9 mouse cellular contexts compared by ENCODE assay signal in genomic region chr7:24441785-24442184, GRCm38 (mm10). TPM values are rescaled to one million over a fixed set of nuclear protein-coding genes. Genes with fewer than 3 reads are reported as not detected.
DNase-seq lines count a peak whose midpoint lies in the region; ATAC-seq and TF ChIP-seq lines count a peak whose summit lies in the region.
"Had no signal": no experiment of that assay in that cellular context is flagged by ENCODE, and none has a peak within 500 bp of the region (broad histone marks: within the 10 kb centered on the region; RNA-seq: fewer than 3 reads in every experiment).

No protein-coding gene starts in this region.

- no peak for ATAC-seq in forebrain, embryonic 14.5 days
- no peak for ATAC-seq in forebrain, embryonic 16.5 days
- peak; percentile 96 for ATAC-seq in CD4-positive, CD25-positive, alpha-beta regulatory T cell, adult 4 months
- ATAC-seq in stomach, postnatal 0 days (ENCODE audit: low FRiP score, low TSS enrichment), result peak; percentile 83

- H3K4me3 ChIP-seq in forebrain, embryonic 14.5 days (ENCODE audit: low read depth, low read length), result no peak overlapping the region
- no peak overlapping the region for H3K4me3 ChIP-seq in forebrain, embryonic 16.5 days (replicated peaks; ENCODE audit: low read length)
- H3K4me3 ChIP-seq in stomach, postnatal 0 days (ENCODE audit: low read depth, low read length), result no peak overlapping the region
- H3K4me3 ChIP-seq: limb, embryonic 12.5 days had no signal

- peak; percentile 34 for DNase-seq in forebrain, embryonic 14.5 days (ENCODE audit: low spot score)
- peak; percentile 87 for DNase-seq in brain, adult 2 months (ENCODE audit: low read depth, low spot score)
- peak; percentile 61 for DNase-seq in gastrocnemius, postnatal 10 days
- peak; percentile 73 for DNase-seq in kidney, postnatal 14 days
- peak; percentile 87 for DNase-seq in lung, postnatal 36 days
- DNase-seq in stomach, postnatal 0 days (ENCODE audit: low spot score), result peak; percentile 85

- H3K27me3 ChIP-seq in forebrain, embryonic 14.5 days (replicated peaks; ENCODE audit: control insufficient read depth, insufficient read depth, low read length), result no peaks in the 10 kb centered on the region
- no peaks in the 10 kb centered on the region for H3K27me3 ChIP-seq in forebrain, embryonic 16.5 days (replicated peaks; ENCODE audit: control insufficient read depth, insufficient read depth, low read length)
- no peaks in the 10 kb centered on the region for H3K27me3 ChIP-seq in stomach, postnatal 0 days (ENCODE audit: control insufficient read depth, insufficient read depth, low read length)

- H3K27ac ChIP-seq in forebrain, embryonic 14.5 days (ENCODE audit: low read depth, low read length), result no peak overlapping the region
- no peak overlapping the region for H3K27ac ChIP-seq in forebrain, embryonic 16.5 days (ENCODE audit: low read length)
- no peak overlapping the region for H3K27ac ChIP-seq in stomach, postnatal 0 days (replicated peaks)
- H3K27ac ChIP-seq: limb, embryonic 12.5 days had no signal

- no peak overlapping the region for H3K9ac ChIP-seq in forebrain, embryonic 14.5 days (ENCODE audit: low read length)
- no peak overlapping the region for H3K9ac ChIP-seq in forebrain, embryonic 16.5 days (replicated peaks; ENCODE audit: low read depth, low read length)
- H3K9ac ChIP-seq in stomach, postnatal 0 days (ENCODE audit: low read length), result no peak overlapping the region
- H3K9ac ChIP-seq: limb, embryonic 12.5 days had no signal

- H3K36me3 ChIP-seq in forebrain, embryonic 14.5 days (ENCODE audit: control insufficient read depth, insufficient read depth, low read length), result no peaks in the 10 kb centered on the region
- H3K36me3 ChIP-seq in forebrain, embryonic 16.5 days (ENCODE audit: control insufficient read depth, insufficient read depth), result no peaks in the 10 kb centered on the region
- H3K36me3 ChIP-seq in stomach, postnatal 0 days (ENCODE audit: control insufficient read depth, insufficient read depth, low read length), result no peaks in the 10 kb centered on the region
- H3K36me3 ChIP-seq: limb, embryonic 12.5 days had no signal

- no peak overlapping the region for H3K4me2 ChIP-seq in forebrain, embryonic 14.5 days (ENCODE audit: low read length)
- H3K4me2 ChIP-seq in forebrain, embryonic 16.5 days (ENCODE audit: low read length), result no peak overlapping the region
- H3K4me2 ChIP-seq in stomach, postnatal 0 days (replicated peaks; ENCODE audit: low read depth), result no peak overlapping the region
- H3K4me2 ChIP-seq: limb, embryonic 12.5 days had no signal

- no peaks in the 10 kb centered on the region for H3K4me1 ChIP-seq in forebrain, embryonic 14.5 days (ENCODE audit: control insufficient read depth, insufficient read depth, low read length)
- 0 out of 2 replicates have a peak, but pooled peaks cover 2% of the 10 kb centered on the region for H3K4me1 ChIP-seq in forebrain, embryonic 16.5 days (replicated peaks; ENCODE audit: control insufficient read depth, insufficient read depth, low read length)
- no peaks in the 10 kb centered on the region for H3K4me1 ChIP-seq in stomach, postnatal 0 days (replicated peaks; ENCODE audit: control insufficient read depth, insufficient read depth)
- H3K4me1 ChIP-seq: limb, embryonic 12.5 days had no signal

- no peak for TF ChIP-seq EP300 in stomach, postnatal 0 days (optimal IDR thresholded peaks at IDR 0.05)

- H3K9me3 ChIP-seq in forebrain, embryonic 14.5 days (replicated peaks; ENCODE audit: control insufficient read depth, low read length), result no peaks in the 10 kb centered on the region
- H3K9me3 ChIP-seq in forebrain, embryonic 16.5 days (ENCODE audit: control insufficient read depth, low read length), result no peaks in the 10 kb centered on the region
- no peaks in the 10 kb centered on the region for H3K9me3 ChIP-seq in stomach, postnatal 0 days (ENCODE audit: control insufficient read depth, low read length)

- TF ChIP-seq CTCF in stomach, postnatal 0 days (IDR thresholded peaks at IDR 0.05; ENCODE audit: low read depth), result peak; percentile 99

- 6% methylated on average over 1 of the region's 1 CpGs for WGBS in forebrain, embryonic 14.5 days
- 17% methylated on average over 1 of the region's 1 CpGs for WGBS in forebrain, embryonic 16.5 days
- 6% methylated on average over 1 of the region's 1 CpGs for WGBS in stomach, postnatal 0 days

RNA-seq across cellular contexts. Expression of gene Irgc1, which starts 10.3 kb away (rescaled TPM):
- polyA plus RNA-seq in forebrain, embryonic 14.5 days (2014; fragmentation: Nextera tagmentation; extraction: Ambion mirVana), result not detected in 2 replicates
- polyA plus RNA-seq in forebrain, embryonic 16.5 days (2015; fragmentation: Nextera tagmentation; extraction: Ambion mirVana), result not detected in 2 replicates
- polyA plus RNA-seq in CD4-positive, CD25-positive, alpha-beta regulatory T cell, adult 4 months (2017; shearing (Covaris generic)), result under 1 TPM; 0.35 to 0.56 TPM
- total RNA-seq in gastrocnemius, postnatal 10 days (2021), result under 1 TPM in 1 of 2 experiments, not detected in 1; 0.21 TPM
- 0.05 and 0.10 TPM in 2 replicates for polyA plus RNA-seq in stomach, postnatal 0 days (2015; fragmentation: Nextera tagmentation; extraction: Ambion mirVana)
- polyA plus RNA-seq: limb, embryonic 12.5 days had no signal

RNA-seq across cellular contexts. Expression of gene Plaur, which starts 20.5 kb away (rescaled TPM):
- polyA plus RNA-seq in forebrain, embryonic 14.5 days (2014; fragmentation: Nextera tagmentation; extraction: Ambion mirVana), result 1.4 and 2.0 TPM in 2 replicates
- 2.1 and 2.3 TPM in 2 replicates for polyA plus RNA-seq in forebrain, embryonic 16.5 days (2015; fragmentation: Nextera tagmentation; extraction: Ambion mirVana)
- 1 to 10 TPM in 1 of 2 experiments, under 1 TPM in 1; 0.66 to 5.8 TPM for polyA plus RNA-seq in CD4-positive, CD25-positive, alpha-beta regulatory T cell, adult 4 months (2017; shearing (Covaris generic))
- 1 to 10 TPM; 2.0 to 3.0 TPM for total RNA-seq in gastrocnemius, postnatal 10 days (2021)
- polyA plus RNA-seq in stomach, postnatal 0 days (2015; fragmentation: Nextera tagmentation; extraction: Ambion mirVana), result 26.8 and 28.8 TPM in 2 replicates

RNA-seq across cellular contexts. Expression of gene Cadm4, which starts 40.0 kb away (rescaled TPM):
- polyA plus RNA-seq in forebrain, embryonic 14.5 days (2014; fragmentation: Nextera tagmentation; extraction: Ambion mirVana), result 26.3 and 29.0 TPM in 2 replicates
- 67.8 and 86.8 TPM in 2 replicates for polyA plus RNA-seq in forebrain, embryonic 16.5 days (2015; fragmentation: Nextera tagmentation; extraction: Ambion mirVana)
- polyA plus RNA-seq in CD4-positive, CD25-positive, alpha-beta regulatory T cell, adult 4 months (2017; shearing (Covaris generic)), result not detected
- 10 to 100 TPM; 14.7 to 17.4 TPM for total RNA-seq in gastrocnemius, postnatal 10 days (2021)
- 3.4 and 4.5 TPM in 2 replicates for polyA plus RNA-seq in stomach, postnatal 0 days (2015; fragmentation: Nextera tagmentation; extraction: Ambion mirVana)

RNA-seq across cellular contexts. Expression of gene Smg9, which starts 42.4 kb away (rescaled TPM):
- 23.4 and 26.1 TPM in 2 replicates for polyA plus RNA-seq in forebrain, embryonic 14.5 days (2014; fragmentation: Nextera tagmentation; extraction: Ambion mirVana)
- 30.3 and 35.2 TPM in 2 replicates for polyA plus RNA-seq in forebrain, embryonic 16.5 days (2015; fragmentation: Nextera tagmentation; extraction: Ambion mirVana)
- polyA plus RNA-seq in CD4-positive, CD25-positive, alpha-beta regulatory T cell, adult 4 months (2017; shearing (Covaris generic)), result 10 to 100 TPM; 27.9 to 29.4 TPM
- total RNA-seq in gastrocnemius, postnatal 10 days (2021), result 10 to 100 TPM; 15.4 to 17.1 TPM
- polyA plus RNA-seq in stomach, postnatal 0 days (2015; fragmentation: Nextera tagmentation; extraction: Ambion mirVana), result 14.1 and 14.4 TPM in 2 replicates

Comparison
In these comparisons a context has a peak if more than half of its experiments do, and no peak if none do; other contexts are left out.
1. ATAC-seq: peak in CD4-positive, CD25-positive, alpha-beta regulatory T cell, adult 4 months (single experiment) and stomach, postnatal 0 days (single experiment); none in forebrain, embryonic 14.5 days (single experiment) and forebrain, embryonic 16.5 days (single experiment).
2. DNase-seq: peak in every context shown above with its lines; median percentile 87 in brain, adult 2 months; 87 in lung, postnatal 36 days; 85 in stomach, postnatal 0 days; 73 in kidney, postnatal 14 days; 61 in gastrocnemius, postnatal 10 days; 34 in forebrain, embryonic 14.5 days.